Mouse (Mus musculus) heart, embryonic 14.5 days (tissue): ENCODE data around the gene Cmip. TPM values are rescaled to one million over a fixed set of nuclear protein-coding genes. Genes with fewer than 3 reads are reported as not detected.
A peak's percentile ranks its signal among the peaks of the same experiment; 100 is the strongest.

Source experiments
- ATAC-seq: fragments of 200-750 bp; cut with Nextera tagmentation; 2 replicates; pipeline ENCODE4 v1.8.0; 2017; ENCODE audit warnings: low read depth, moderate TSS enrichment; ENCODE audit not compliant: insufficient number of reproducible peaks, insufficient read depth, low FRiP score
- H3K27ac ChIP-seq, 2 experiments: fragments of 200-500 bp in 1 of 2; fragments of 300-500 bp in 1 of 2; sonication (generic) in 1 of 2; replicated peaks in 1 of 2; 2 replicates each; pipeline ENCODE4 v1.5.1; 2012 to 2014; ENCODE audit warnings: low read depth in 2 of 2, low read length in 2 of 2, control low read depth in 1 of 2, mild to moderate bottlenecking in 1 of 2, mixed read lengths in 1 of 2; ENCODE audit not compliant: control insufficient read depth in 1 of 2, insufficient read depth in 1 of 2
- H3K27me3 ChIP-seq: fragments of 300-500 bp; sonication (generic); 2 replicates; pipeline ENCODE4 v1.6.1; 2014; ENCODE audit warnings: mild to moderate bottlenecking, low read length, control low read depth; ENCODE audit not compliant: control insufficient read depth, insufficient read depth
- H3K36me3 ChIP-seq: fragments of 300-500 bp; sonication (generic); 2 replicates; pipeline ENCODE4 v1.6.1; 2014; ENCODE audit warnings: mild to moderate bottlenecking, control low read depth, low read length, mixed read lengths; ENCODE audit not compliant: control insufficient read depth, insufficient read depth
- H3K4me1 ChIP-seq, 2 experiments: fragments of 200-500 bp in 1 of 2; fragments of 300-500 bp in 1 of 2; sonication (generic) in 1 of 2; 2 replicates each; pipeline ENCODE4 v1.6.1; 2012 to 2014; ENCODE audit warnings: low read length in 2 of 2, control low read depth in 1 of 2, mixed read lengths in 1 of 2; ENCODE audit not compliant: control insufficient read depth in 2 of 2, insufficient read depth in 2 of 2
- H3K4me2 ChIP-seq: fragments of 300-500 bp; sonication (generic); 2 replicates; pipeline ENCODE4 v1.6.1; 2014; ENCODE audit warnings: mild to moderate bottlenecking, low read length
- H3K4me3 ChIP-seq, 2 experiments: fragments of 200-500 bp in 1 of 2; fragments of 300-500 bp in 1 of 2; sonication (generic) in 1 of 2; 2 replicates each; pipeline ENCODE4 v1.5.1; 2012 to 2014; ENCODE audit warnings: low read length in 2 of 2, mild to moderate bottlenecking in 2 of 2, control low read depth in 1 of 2, low read depth in 1 of 2, moderate library complexity in 1 of 2; ENCODE audit not compliant: control insufficient read depth in 1 of 2, insufficient read depth in 1 of 2
- H3K9ac ChIP-seq: fragments of 300-500 bp; sonication (generic); 2 replicates; pipeline ENCODE4 v1.6.1; 2014; ENCODE audit warnings: mild to moderate bottlenecking, low read length
- H3K9me3 ChIP-seq: fragments of 300-500 bp; sonication (generic); 2 replicates; pipeline ENCODE4 v1.6.1; 2016; ENCODE audit warnings: low read length, control low read depth; ENCODE audit not compliant: control insufficient read depth
- WGBS: fragments of 180-500 bp; shearing (Covaris S2); extraction: QIAGEN DNeasy Blood & Tissue Kit; methylation state at CpG from one replicate; pipeline ENCODE4 v1.1.7; 2014; 5-methylcytosine and 5-hydroxymethylcytosine counted together
- polyA plus RNA-seq: library from polyadenylated mRNA; unstranded; fragments of >200 nt; fragmentation: Nextera tagmentation; extraction: Ambion mirVana; gene quantifications from 2 replicates; pipeline ENCODE4 v1.2.1, GENCODE M21; 2014

Gene Cmip
- polyA plus RNA-seq, 1 experiment from 2014 or later = 13.3 TPM

- H3K36me3 ChIP-seq = no peaks in the 10 kb centered on the region
- peaks cover 31 to 38% of the 10 kb centered on the region in 2 experiments for H3K4me1 ChIP-seq
- peak overlapping the region; percentile 94 for H3K4me2 ChIP-seq
- H3K9ac ChIP-seq = peak overlapping the region; percentile 91
- 56% methylated on average over 6 of the region's 6 CpGs for WGBS
- peak overlapping the region; percentile 90 to 95 for H3K4me3 ChIP-seq
- no peaks in the 10 kb centered on the region for H3K27me3 ChIP-seq
- no peaks in the 10 kb centered on the region for H3K9me3 ChIP-seq
- H3K27ac ChIP-seq = no peak overlapping the region
- no peak for ATAC-seq
Measured at GRCm38 (mm10) chr8:117258576-117259040, 1.7 kb downstream of the Cmip start.

DNA sequence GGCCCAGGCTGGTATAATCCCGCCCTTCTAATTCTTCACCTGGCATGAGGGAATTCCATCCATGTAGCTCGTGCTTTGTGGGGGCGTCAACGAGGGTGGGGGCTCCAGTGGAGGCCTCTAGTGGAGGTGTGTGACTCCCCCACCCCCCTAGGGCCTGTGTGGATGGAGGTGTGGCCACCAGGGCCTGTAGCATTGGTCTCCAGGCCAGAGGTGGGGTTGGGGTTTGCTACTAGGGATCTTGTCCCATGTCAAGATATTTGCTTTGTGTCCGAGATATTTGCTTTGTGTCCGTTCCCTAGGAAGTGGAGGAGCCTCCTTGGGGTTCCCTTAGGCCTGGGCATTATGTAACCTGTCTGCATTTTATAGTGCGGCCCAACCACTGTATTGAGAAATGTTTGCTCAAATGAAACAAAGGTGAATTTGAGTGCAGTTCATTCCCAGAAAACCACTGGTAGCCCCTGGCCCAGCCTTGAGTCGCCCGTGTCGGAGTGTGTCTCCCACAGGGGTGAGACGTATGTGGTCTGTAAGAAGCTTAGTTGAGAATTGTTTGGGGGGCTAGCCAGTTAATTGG, 2.7 kb downstream of the Cmip start:
- no peaks in the 10 kb centered on the region for H3K36me3 ChIP-seq
- 79% methylated on average over 11 of the region's 11 CpGs for WGBS
- H3K4me3 ChIP-seq = no peak overlapping the region
- no peak overlapping the region for H3K27ac ChIP-seq
- H3K4me2 ChIP-seq = peak overlapping the region; percentile 94
- ATAC-seq = no peak
- H3K27me3 ChIP-seq = no peaks in the 10 kb centered on the region
- H3K9ac ChIP-seq = peak overlapping the region; percentile 91; the same call in 1 of the 2 replicates
- no peaks in the 10 kb centered on the region for H3K9me3 ChIP-seq
- H3K4me1 ChIP-seq = peaks cover 31 to 39% of the 10 kb centered on the region in 2 experiments

GRCm38 (mm10) chr8:117260234-117260929, 3.5 kb downstream of the Cmip start:
- no peak overlapping the region; a peak in 1 of 4 replicates for H3K4me3 ChIP-seq

DNA sequence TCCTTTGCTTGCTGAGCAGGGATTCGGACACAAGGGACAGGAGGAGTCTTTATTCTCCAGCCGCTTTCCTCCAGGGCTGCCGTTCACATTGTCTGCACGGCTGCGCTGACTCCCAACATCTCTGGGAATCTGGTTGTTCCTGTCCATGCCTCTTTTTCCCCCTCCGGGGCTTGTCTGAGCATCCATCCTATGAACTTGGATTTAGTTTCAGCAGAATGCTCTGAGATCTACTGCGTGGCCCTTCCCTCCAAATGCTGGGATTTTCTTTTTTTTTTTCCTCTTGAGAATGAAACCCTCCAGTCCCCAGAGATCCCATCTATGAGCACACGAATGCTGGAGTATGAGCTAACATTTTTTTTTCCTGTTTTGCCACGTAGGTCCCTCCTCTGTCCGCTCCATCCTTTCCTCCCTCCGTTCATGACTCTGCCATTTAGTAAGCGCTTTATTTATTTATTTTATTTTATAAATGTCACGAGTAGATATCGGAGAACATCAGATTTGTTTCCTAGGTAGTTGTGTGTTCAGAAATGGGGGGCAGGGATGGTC, 4.1 kb downstream of the Cmip start:
- Histone ChIP-seq H3K27ac (no peak overlapping the region), H3K9ac (peak overlapping the region; percentile 16; the same call in 1 of the 2 replicates), H3K4me3 (no peak overlapping the region; a peak in 1 of 4 replicates), H3K27me3 (no peaks in the 10 kb centered on the region), H3K4me2 (peak overlapping the region; percentile 16; the same call in 1 of the 2 replicates), H3K36me3 (no peaks in the 10 kb centered on the region), H3K9me3 (no peaks in the 10 kb centered on the region), H3K4me1 (peaks cover 31 to 39% of the 10 kb centered on the region in 2 experiments)
- whole genome bisulfite sequencing = 61% methylated on average over 14 of the region's 14 CpGs
- no peak for ATAC-seq

More at GRCm38 (mm10) chr8:117260234-117260929, 3.5 kb downstream of the Cmip start:
- Histone ChIP-seq H3K36me3 (no peaks in the 10 kb centered on the region), H3K27me3 (no peaks in the 10 kb centered on the region), H3K9ac (peak overlapping the region; percentile 16; the same call in 1 of the 2 replicates), H3K4me2 (peak overlapping the region; percentile 16; the same call in 1 of the 2 replicates), H3K27ac (no peak overlapping the region), H3K9me3 (no peaks in the 10 kb centered on the region), H3K4me1 (peaks cover 31 to 39% of the 10 kb centered on the region in 2 experiments)
- ATAC-seq = no peak
- WGBS = 57% methylated on average over 14 of the region's 14 CpGs

DNA sequence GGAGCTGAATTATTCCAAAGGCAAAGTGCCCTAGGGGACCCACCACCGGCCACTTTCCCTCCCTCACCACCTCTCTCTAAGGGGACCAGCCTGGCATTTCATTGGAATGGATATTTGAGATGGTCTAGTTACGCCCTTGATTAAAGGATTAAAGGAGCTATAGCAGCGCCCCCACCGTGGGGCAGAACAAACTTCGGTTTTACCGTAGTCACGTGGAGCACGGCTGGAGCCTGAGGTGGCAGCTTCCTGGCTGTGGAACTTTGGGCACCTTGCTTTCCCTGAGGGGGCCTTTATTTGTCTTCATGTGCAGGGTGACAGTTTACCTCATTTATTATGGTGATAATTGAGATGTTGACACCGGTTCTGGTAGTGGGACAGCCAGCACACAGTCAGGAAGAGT, 4.8 kb downstream of the Cmip start:
- 45% methylated on average over 9 of the region's 9 CpGs for WGBS
- no peak for ATAC-seq
- no peak overlapping the region for H3K4me3 ChIP-seq
- H3K9me3 ChIP-seq = no peaks in the 10 kb centered on the region
- H3K27ac ChIP-seq = no peak overlapping the region
- no peaks in the 10 kb centered on the region for H3K27me3 ChIP-seq
- peaks cover 31 to 39% of the 10 kb centered on the region in 2 experiments for H3K4me1 ChIP-seq
- H3K36me3 ChIP-seq = no peaks in the 10 kb centered on the region
- no peak overlapping the region for H3K9ac ChIP-seq
- no peak overlapping the region for H3K4me2 ChIP-seq

- Histone ChIP-seq H3K36me3 (no peaks in the 10 kb centered on the region), H3K4me2 (no peak overlapping the region), H3K4me3 (no peak overlapping the region), H3K9me3 (no peaks in the 10 kb centered on the region), H3K27me3 (no peaks in the 10 kb centered on the region), H3K4me1 (peaks cover 31 to 39% of the 10 kb centered on the region in 2 experiments), H3K9ac (no peak overlapping the region), H3K27ac (no peak overlapping the region)
- 41% methylated on average over 8 of the region's 8 CpGs for WGBS
- no peak for ATAC-seq
Measured at GRCm38 (mm10) chr8:117262685-117263084, 5.8 kb downstream of the Cmip start.

GRCm38 (mm10) chr8:117263442-117263841, 6.6 kb downstream of the Cmip start:
- no peak overlapping the region for H3K4me3 ChIP-seq
- H3K27ac ChIP-seq = no peak overlapping the region
- no peaks in the 10 kb centered on the region for H3K9me3 ChIP-seq
- no peak overlapping the region for H3K9ac ChIP-seq
- H3K4me2 ChIP-seq = no peak overlapping the region
- no peaks in the 10 kb centered on the region for H3K27me3 ChIP-seq
- H3K36me3 ChIP-seq = no peaks in the 10 kb centered on the region
- WGBS = 15% methylated on average over 4 of the region's 6 CpGs
- peaks cover 28 to 34% of the 10 kb centered on the region in 2 experiments for H3K4me1 ChIP-seq
- ATAC-seq = no peak
